Mouse (Mus musculus) small intestine, adult 2 months (tissue): ENCODE measurements around the gene Styk1.

ENCODE experiments used
- CTCF ChIP-seq: fragments of 200-500 bp; IDR thresholded peaks from 2 replicates; pipeline ENCODE4 v1.5.1; 2012; ENCODE audit warnings: low read depth, mild to moderate bottlenecking, control low read depth, inconsistent platforms, low read length, moderate library complexity, mixed read lengths; ENCODE audit not compliant: insufficient replicate concordance, insufficient read length; ENCODE audit errors: extremely low read depth
- POLR2A ChIP-seq: fragments of 200-500 bp; IDR thresholded peaks from 2 replicates; pipeline ENCODE4 v1.6.1; 2012; ENCODE audit warnings: low read depth, mild to moderate bottlenecking, control low read depth, inconsistent platforms, low read length, moderate library complexity

DNA sequence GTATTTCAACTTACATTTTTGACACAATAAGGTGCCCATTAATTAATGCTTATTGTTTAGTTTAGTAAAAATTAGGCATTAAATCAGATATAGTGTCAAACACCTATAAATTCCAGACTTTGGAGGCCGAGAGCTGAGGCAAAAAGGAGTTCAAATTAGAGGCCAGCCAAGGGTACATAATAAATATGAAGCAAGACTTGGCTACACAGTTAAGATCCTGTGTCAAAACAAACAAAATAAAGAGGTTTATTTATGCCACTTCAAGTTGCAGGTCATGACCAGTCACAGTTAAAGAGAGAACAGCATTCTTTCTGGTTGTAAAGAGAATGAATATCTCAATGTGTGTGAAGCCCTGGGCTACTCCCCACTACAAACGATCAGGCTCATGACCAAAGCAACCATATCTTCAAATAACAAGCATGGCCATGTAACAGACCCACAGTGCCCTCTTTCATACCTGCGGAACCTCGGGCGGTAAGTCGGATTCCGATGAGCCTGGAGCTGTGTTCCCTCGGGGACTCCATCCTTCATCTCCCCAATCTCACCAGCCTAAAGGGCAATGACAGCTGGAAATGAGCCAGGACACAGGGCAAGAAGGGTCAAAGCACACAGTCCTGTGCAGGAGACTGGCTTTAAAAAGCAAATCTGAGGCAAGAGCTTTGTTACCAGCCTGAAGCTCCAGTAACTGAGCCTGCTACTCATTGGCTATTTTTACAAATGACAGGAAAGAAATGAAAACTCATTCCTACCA lies 16.6 kb upstream of the Styk1 start:
- TF ChIP-seq POLR2A (no peak), CTCF (no peak)
